Mouse (Mus musculus) kidney, adult 2 months (tissue): ENCODE measurements at regions not wholly inside any gene's neighbourhood (a gene's known extent, or its start where the extent isn't known, plus 50 kb on each side); places are given as distances from the start of the nearest gene placed in this dataset.
A peak's percentile ranks its signal among the peaks of the same experiment; 100 is the strongest.

Experiments
- DNase-seq: peaks from one replicate; pipeline ENCODE4 v3.0.0; 2021
- H3K27ac ChIP-seq: fragments of 200-500 bp; 2 replicates; pipeline ENCODE4 v1.5.1; 2012; ENCODE audit warnings: low read depth, low read length, control low read depth, inconsistent platforms; ENCODE audit not compliant: insufficient read depth
- H3K27me3 ChIP-seq: fragments of 200-500 bp; replicated peaks from 2 replicates; pipeline ENCODE4 v1.6.1; 2012; ENCODE audit warnings: mild to moderate bottlenecking, moderate library complexity, low read length, inconsistent platforms; ENCODE audit not compliant: control insufficient read depth, insufficient read depth
- H3K36me3 ChIP-seq: fragments of 200-500 bp; 2 replicates; pipeline ENCODE4 v1.6.1; 2012; ENCODE audit warnings: mild to moderate bottlenecking, moderate library complexity, low read length, inconsistent platforms; ENCODE audit not compliant: control insufficient read depth, insufficient read depth
- H3K4me1 ChIP-seq: fragments of 200-500 bp; 2 replicates; pipeline ENCODE4 v1.6.1; 2011; ENCODE audit warnings: low read length; ENCODE audit not compliant: control insufficient read depth, insufficient read depth
- H3K4me3 ChIP-seq: fragments of 200-500 bp; 2 replicates; pipeline ENCODE4 v1.5.1; 2011; ENCODE audit warnings: mild to moderate bottlenecking, low read depth, low read length, control low read depth; ENCODE audit not compliant: insufficient read depth
- CTCF ChIP-seq: fragments of 200-500 bp; conservative IDR thresholded peaks from 2 replicates; pipeline ENCODE4 v1.5.1; 2011; ENCODE audit warnings: low read depth, mild to moderate bottlenecking, control low read depth, low read length, moderate library complexity, mixed read lengths; ENCODE audit not compliant: insufficient read depth, insufficient read length
- POLR2A ChIP-seq: fragments of 200-500 bp; IDR thresholded peaks from one replicate; pipeline ENCODE4 v1.6.1; 2011; ENCODE audit warnings: low read depth, low read length, control low read depth
- WGBS: fragments of 180-500 bp; shearing (Covaris S2); methylation state at CpG from one replicate; pipeline ENCODE4 v1.1.7; 2018; 5-methylcytosine and 5-hydroxymethylcytosine counted together

GRCm38 (mm10) chr10:21227764-21228163 is 67.0 kb upstream of the Myb start:
- no peaks in the 10 kb centered on the region for H3K4me1 ChIP-seq
- WGBS: 86% methylated on average over 9 of the region's 9 CpGs
- no peaks in the 10 kb centered on the region for H3K27me3 ChIP-seq
- TF ChIP-seq CTCF (no peak), POLR2A (no peak)
- no peaks in the 10 kb centered on the region for H3K36me3 ChIP-seq
- no peak overlapping the region for H3K4me3 ChIP-seq
- DNase-seq: no peak
- no peak overlapping the region for H3K27ac ChIP-seq

- TF ChIP-seq CTCF: no peak
- TF ChIP-seq POLR2A: no peak
- 52% methylated on average over 7 of the region's 7 CpGs for WGBS
Measured at GRCm38 (mm10) chr10:21228557-21228956, 67.2 kb upstream of the Hbs1l start.

GRCm38 (mm10) chr10:21235172-21235571 is 60.6 kb upstream of the Hbs1l start:
- TF ChIP-seq POLR2A (no peak), CTCF (no peak)
- Histone ChIP-seq H3K4me3 (no peak overlapping the region), H3K27me3 (no peaks in the 10 kb centered on the region), H3K4me1 (no peaks in the 10 kb centered on the region), H3K27ac (no peak overlapping the region), H3K36me3 (no peaks in the 10 kb centered on the region)
- DNase-seq: no peak
- WGBS: 8% methylated on average over 1 of the region's 1 CpGs

More at GRCm38 (mm10) chr10:21228557-21228956, 67.2 kb upstream of the Hbs1l start:
- Histone ChIP-seq H3K27ac (no peak overlapping the region), H3K36me3 (no peaks in the 10 kb centered on the region), H3K4me1 (no peaks in the 10 kb centered on the region), H3K4me3 (no peak overlapping the region), H3K27me3 (no peaks in the 10 kb centered on the region)
- peak; percentile 5 for DNase-seq

- Histone ChIP-seq H3K27ac (no peak overlapping the region), H3K27me3 (no peaks in the 10 kb centered on the region), H3K4me3 (no peak overlapping the region), H3K4me1 (no peaks in the 10 kb centered on the region), H3K36me3 (no peaks in the 10 kb centered on the region)
- WGBS: 84% methylated on average over 1 of the region's 1 CpGs
- DNase-seq: no peak
- TF ChIP-seq CTCF (no peak), POLR2A (no peak)
Measured at GRCm38 (mm10) chr10:21237000-21237399, 58.8 kb upstream of the Hbs1l start.

- H3K27me3 ChIP-seq: no peaks in the 10 kb centered on the region
- no peaks in the 10 kb centered on the region for H3K4me1 ChIP-seq
- no peak for TF ChIP-seq CTCF
- TF ChIP-seq POLR2A: no peak
- 43% methylated on average over 2 of the region's 2 CpGs for WGBS
- DNase-seq: no peak
- no peaks in the 10 kb centered on the region for H3K36me3 ChIP-seq
- H3K4me3 ChIP-seq: no peak overlapping the region
- H3K27ac ChIP-seq: no peak overlapping the region
Measured at GRCm38 (mm10) chr10:21239451-21239850, 56.3 kb upstream of the Hbs1l start.

GRCm38 (mm10) chr10:21241557-21242222 is 54.1 kb upstream of the Hbs1l start:
- Histone ChIP-seq H3K27ac (no peak overlapping the region), H3K27me3 (no peaks in the 10 kb centered on the region), H3K36me3 (no peaks in the 10 kb centered on the region), H3K4me1 (no peaks in the 10 kb centered on the region), H3K4me3 (no peak overlapping the region)
- DNase-seq: no peak
- WGBS: 93% methylated on average over 6 of the region's 6 CpGs
- TF ChIP-seq POLR2A: no peak
- no peak for TF ChIP-seq CTCF

- no peak overlapping the region for H3K27ac ChIP-seq
- H3K36me3 ChIP-seq: no peaks in the 10 kb centered on the region
- no peaks in the 10 kb centered on the region for H3K27me3 ChIP-seq
- no peak overlapping the region for H3K4me3 ChIP-seq
- H3K4me1 ChIP-seq: no peaks in the 10 kb centered on the region
- TF ChIP-seq POLR2A: no peak
- no peak for TF ChIP-seq CTCF
- WGBS: 89% methylated on average over 16 of the region's 16 CpGs
- no peak for DNase-seq
Measured at GRCm38 (mm10) chr10:21242471-21243231, 53.1 kb upstream of the Hbs1l start.
